Mouse (Mus musculus) Muller cell, postnatal 12 days (primary cell): ENCODE measurements around the gene Schip1.
A peak's percentile ranks its signal among the peaks of the same experiment; 100 is the strongest.

ENCODE experiments used
- DNase-seq: peaks from one replicate; pipeline ENCODE4 v3.0.0-alpha.2; 2015; ENCODE audit errors: inconsistent ontology term

Gene Schip1

DNA sequence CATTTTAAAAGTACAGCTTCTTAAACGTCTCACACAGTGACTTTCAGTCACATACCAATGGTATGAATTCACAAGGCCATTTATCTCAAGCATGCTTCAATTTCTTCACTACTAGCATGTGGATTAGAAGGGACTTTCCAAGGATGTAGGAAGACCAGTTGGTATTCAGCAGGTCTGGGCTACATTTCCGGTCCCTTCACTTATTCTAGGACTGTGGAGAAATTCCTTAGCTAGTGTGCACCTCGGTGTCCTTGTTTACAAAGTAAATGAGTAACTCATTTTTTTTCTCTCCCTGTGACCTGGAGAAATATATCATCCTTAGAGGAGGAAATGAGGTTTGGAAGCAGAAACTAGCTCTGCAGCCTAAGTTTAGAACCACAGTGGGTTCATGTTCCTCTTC, 405.5 kb downstream of the Schip1 start:
- DNase-seq: no peak

DNA sequence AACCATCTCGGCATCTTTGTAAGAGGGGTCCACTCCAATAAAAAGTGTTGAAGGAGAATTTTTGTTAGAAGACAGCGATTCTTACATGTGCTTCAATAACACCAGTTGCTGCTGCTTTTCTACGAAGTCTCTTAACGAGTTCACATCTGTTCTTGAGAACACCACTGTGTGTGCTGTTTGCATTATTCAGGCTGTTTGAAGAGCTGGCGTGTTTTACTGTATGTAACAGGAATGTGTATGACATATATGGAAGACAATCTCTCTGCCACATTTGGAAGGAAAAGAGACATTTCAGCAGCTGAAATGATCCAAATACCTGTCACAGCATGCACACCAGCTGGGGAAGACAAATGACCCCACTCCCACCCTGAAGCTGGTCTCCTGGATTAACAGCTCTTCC, 406.0 kb downstream of the Schip1 start:
- no peak for DNase-seq

DNA sequence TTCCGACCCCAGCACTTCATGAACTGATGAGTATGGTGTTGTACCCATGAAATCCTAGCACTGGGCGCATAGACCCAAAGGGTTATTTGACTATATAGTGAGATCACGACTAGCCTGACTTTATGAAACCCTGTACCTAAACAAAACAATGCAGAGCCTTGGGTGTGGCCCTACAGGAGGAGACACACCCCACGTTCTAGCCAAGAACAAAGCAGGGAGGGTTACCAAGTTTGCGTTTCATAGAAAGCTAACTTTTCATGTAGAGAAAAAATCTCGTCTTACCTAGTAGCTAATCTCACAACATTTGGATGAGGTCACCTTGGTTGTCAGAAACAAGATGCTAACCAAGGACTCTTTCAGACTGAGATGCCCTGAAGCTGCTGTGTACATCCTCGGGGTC, 411.7 kb downstream of the Schip1 start:
- no peak for DNase-seq

DNA sequence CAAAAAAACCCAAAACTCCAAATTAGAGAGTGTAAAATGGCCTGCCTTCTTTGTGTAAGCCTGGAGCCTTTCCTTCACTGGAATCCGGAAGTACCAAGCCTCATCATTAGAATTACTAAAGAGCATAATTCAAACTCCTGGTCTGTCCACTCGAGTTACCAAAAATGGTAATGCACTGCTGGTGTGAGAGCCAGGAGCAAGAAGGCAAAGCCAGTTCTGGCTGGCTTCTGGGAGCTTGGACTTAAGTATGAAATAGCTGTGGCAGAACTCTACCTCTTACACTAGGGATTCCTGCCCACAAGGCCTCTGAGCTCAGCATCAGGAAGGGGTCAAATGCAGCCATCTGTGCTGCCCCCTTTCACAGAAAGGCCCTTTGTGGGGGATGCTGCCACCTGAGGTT, 412.9 kb downstream of the Schip1 start:
- DNase-seq: peak; percentile 39

DNA sequence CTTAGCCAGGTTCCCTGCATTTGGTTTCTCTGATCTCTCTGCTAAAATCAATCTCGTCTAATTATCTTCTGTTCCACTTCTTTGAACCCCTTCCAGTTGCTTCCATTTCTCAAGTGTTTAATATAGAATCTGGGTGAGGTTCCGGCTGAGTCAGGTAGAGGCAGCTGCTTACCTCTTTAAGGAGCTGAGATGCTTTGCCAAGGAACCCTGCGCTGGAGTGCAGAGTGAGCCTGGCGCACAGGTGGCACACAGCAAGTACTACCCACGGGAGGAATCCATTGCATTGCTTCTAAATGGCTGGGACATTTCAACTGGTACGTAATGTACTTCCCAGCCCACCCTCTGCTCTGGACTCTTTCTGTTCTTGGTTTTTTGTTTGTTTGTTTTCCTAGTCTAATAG, 414.7 kb downstream of the Schip1 start:
- no peak for DNase-seq

DNA sequence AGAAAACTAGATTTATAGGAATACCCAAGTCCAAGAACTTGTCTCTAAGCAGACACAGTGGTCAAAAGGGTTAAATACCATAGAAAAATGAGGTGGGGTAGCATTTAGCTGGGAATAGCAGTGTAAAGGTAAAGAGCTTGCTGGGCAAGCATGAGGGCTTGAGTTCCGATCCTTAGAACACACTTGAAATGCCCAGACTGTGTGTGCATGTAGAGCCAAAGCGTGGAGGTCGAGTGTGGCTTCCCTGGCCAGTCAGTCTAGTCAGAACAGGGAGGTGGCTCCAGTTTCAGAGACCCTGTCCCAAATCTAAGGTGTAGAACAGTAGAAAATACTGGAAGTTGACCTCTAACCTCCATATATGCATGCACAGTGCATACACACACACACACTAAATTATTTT, 418.9 kb downstream of the Schip1 start:
- no peak for DNase-seq

DNA sequence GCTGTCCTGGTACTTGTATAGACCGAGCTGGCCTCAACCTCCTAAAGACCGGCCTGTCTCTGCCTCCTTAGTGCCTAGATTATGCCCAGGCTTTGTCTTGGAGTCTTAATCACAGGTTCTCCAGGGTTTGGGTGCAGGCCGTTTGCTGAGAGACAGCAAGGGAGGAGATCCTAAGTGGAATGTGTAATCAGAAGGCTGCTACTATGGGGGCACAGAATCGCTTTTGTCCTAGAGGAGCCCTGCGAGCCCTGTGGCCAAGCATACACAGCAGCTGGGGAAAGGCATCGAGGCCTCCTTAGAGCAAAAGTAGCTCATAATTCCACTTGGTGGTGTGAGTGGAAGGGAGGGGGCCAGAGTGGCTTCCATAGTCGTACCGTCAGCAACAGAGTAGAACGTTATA, 419.4 kb downstream of the Schip1 start:
- no peak for DNase-seq

DNA sequence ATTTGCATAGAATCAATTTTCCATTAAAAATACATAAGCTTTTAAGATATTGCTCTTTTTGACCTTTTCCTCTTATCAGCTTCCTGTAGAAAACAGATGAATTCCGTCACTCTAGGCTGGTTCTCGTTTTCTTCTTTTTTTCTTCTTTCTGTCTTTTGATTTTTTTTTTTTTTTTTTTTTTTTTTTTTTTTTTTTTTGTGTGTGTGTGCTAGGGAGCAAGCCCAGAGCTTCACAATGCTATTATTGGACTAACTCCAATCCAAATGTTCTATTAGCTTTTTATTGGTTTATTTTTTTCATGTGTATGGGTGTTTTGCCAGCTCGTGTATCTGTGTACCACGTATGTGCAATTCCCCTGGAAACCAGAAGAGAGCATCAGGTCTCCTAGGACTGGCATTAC, 420.0 kb downstream of the Schip1 start:
- DNase-seq: no peak

DNA sequence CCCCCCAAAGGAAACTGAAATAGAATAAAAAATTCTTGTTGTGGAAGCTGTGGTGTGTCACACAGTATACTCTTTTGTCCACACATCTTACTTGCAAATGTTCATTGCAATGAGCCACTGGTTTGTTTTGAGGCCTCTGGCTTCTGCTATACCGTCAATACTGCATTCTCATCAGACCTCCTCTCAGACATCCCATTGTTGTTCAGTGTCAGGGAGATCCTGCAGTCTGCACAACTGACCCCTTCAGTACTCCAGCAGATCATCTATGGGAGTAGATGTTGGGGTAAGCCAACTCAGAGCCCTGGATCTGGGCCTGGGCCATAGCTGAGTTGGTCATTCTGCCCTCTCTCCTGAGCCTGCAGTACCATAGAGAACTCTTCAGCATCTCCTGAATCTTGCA, 423.0 kb downstream of the Schip1 start:
- DNase-seq: no peak

DNA sequence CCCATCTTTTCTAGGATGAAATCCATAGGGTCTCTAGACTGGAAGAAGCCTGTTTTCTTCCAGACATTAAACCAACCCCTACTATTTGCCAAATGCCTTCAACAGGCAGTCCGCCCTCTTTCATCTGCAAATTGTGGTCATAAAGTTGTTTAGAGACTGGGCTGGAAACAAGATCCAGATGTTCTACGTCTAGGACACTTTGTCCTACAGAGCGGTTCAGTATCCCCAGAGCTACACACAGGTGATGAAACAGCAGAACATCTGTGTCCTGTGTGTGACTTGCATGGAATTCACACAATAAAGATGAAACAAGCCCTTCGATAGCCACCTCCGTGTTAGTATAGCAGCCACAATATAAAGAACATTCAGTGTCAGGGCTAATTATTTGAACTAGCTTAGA, 423.7 kb downstream of the Schip1 start:
- DNase-seq: no peak

DNA sequence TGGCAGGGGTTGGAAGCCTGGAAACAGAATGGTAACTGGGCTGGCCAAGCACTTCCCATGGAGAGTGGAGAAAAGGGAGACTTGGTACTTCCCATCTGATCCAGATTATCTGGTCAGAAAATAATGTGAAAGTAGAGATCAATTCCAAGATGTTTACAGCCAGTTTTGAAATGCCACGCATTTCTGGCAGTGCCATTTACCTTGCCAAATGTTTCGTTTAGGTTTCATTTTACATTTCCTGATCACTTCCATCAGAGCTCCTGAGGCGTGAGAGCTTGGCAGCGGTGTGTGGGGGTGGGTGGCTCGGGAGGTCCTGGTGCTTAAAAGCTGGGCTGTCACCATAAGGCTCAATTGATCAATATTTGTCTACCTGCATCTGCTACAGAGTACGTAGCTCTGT, 426.9 kb downstream of the Schip1 start:
- DNase-seq: no peak

DNA sequence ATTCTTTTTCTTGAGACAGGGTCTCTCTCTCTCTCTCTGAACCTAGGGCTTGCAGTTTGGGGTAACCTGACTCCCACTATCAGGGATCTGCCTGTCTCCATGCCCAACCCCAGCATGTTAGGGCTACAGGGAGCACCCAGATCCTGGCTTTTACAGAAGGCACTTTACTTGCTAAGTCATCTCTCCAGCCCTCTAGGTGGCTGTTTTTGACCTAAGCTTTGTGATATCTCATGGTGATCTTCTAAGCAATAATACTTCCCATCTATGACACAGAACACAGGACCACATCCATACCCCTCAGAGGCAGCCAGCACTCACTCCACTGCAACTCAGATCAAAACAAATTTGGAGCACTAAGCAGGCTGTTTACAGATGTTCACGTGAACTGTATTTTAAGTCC, 427.5 kb downstream of the Schip1 start:
- no peak for DNase-seq

DNA sequence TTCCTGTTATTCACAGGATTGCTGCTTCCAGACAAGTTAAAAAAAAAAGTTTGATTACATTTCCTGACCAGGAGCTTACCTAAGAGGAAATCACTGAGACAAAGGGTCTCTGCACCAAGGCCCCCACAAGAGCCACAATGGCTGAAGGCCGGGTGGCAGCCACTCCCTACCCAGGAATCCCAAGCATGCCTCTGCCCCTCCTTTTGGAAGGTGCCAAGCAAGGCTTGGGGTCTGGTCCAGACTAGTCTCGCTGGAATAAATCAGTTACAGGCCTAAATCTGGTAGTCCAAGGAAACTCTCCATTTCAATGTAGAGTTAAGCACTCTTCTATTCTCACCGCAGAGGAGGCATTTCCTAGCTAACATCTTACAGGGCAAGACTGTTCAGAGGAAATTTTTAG, 427.9 kb downstream of the Schip1 start:
- peak; percentile 43 for DNase-seq

DNA sequence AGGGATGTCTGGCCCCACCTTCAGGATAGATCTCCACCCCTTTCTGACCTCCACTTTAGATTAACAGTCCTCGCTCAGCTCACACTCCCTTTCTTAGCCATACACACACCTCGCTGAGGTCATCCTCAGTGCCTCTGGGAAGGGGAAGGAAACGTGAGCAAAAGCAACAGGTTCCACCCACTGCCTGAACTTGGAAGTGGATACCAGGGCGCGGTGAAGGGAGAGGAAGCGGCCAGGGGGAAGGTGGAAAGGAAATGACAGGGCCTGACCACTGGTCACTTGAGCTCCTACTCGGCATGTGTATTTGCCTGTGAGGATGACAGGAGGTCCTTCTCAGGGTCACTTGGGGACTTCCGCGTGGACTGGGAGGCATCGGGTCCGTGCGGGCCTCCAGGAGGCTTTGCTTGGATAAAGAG, 428.6 kb downstream of the Schip1 start:
- DNase-seq: peak; percentile 64

DNA sequence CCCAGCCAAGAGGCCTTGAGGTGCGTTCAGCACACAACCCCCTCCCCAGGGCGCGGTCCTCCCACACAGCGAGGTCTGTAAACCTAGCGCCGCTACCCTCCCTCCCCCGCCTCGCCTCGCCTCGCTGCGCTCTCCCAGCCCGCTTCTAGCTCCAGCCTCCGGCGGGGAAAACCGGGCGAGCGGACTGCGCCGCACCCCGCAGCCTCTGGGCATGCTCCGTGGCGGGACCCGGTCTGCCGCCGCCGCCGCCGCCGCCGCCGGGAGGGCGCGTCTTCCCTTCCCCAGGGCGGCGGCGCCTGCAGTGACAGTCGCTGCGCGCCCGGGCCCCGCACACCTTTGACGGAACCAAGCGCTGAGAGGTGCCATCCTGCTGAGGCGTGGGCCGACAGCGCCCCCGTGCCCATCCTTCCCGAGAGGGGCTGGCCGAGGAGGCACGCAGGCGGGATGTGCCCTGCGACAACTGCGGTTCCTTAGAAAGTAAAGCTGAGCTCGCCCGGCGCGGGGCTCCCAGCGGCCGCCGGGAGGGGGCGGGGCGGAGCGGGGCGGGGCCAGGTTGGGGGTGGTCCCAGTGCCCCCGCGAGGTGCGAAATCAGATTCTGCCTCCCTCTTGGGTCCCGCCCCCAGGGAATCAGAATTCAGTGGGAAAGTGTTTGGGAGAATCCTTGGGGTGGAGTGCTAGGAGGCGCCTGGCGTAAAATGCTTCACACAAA, 429.1 kb downstream of the Schip1 start:
- peak; percentile 98 for DNase-seq

DNA sequence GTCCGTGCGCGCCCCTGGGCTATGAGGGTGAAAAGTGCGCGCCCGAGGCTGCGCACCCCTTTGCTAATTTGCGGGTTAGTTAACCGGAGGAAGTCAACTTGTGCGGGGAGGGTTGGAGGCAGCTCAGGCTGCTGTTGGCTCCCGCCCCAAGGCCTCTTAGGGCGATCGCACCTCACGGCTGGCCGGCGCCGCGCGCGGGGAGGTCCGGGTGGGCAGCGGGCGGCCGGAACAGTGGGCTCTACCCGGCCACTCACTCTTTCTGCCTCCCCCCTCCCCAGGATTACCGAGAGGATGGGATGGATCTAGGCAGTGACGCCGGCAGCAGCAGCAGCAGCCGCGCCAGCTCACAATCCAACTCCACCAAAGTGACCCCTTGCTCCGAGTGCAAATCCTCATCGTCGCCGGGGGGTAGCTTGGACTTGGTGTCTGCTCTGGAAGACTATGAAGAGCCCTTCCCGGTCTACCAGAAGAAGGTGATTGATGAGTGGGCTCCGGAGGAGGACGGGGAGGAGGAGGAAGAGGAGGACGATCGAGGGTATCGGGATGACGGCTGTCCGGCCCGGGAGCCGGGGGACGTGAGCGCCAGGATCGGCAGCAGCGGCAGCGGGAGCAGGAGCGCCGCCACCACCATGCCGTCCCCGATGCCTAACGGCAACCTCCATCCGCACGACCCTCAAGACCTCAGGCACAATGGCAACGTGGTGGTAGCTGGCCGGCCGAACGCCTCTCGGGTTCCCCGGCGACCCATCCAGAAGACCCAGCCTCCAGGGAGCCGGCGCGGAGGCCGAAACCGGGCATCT, 429.9 kb downstream of the Schip1 start:
- DNase-seq: peak; percentile 80

DNA sequence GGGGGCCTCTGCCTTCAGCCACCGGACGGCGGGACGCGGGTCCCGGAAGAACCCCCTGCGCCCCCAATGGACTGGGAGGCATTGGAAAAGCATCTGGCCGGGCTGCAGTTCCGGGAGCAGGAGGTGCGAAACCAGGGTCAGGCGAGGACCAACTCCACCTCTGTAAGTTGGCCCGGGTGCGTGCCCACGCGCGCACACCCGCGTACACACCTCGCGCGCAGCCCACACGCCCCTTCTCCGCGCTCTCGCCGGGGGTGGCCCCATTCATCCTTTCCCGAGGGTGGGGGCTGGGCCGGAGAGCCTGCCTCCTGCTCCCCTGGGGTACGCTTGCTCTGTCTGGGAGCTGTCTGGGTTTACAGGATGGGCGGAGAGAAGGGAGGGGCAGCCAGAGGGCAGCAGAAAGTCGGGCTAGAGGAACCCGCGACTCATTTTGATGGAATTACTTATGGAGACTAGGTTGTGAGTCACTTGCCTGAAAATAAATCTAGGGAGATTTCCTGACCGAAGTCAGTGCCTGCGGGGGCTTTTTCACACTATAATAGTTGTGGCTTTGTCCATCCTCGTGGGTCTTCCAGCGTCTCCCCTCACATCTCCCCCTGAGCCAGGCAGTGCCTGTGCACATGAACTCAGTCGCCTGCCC, 430.6 kb downstream of the Schip1 start:
- DNase-seq: peak; percentile 91

DNA sequence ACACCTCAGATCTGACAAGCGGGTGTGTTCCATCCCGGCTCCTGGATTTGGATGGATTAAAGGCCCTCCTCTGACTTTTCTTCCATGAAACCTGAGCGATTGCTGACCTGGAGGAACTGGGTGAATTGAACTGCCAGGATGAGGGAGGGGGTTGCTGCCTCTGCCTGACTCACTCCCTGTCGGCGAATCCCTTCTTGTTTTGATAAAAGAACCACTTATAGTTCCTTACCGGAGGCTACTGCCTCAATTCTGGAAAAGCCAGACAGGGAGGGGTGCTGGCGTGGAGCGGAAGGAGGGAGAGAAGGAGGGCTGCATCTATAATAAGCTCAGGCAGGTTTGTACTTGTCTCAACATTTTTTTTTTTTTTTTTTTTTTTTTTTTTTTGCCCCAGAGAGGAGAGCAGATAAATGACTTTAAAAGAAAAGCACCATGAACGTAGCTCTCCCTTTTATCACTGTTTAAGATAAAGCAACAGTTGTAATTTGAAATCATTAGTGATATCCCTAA, 431.2 kb downstream of the Schip1 start:
- no peak for DNase-seq

DNA sequence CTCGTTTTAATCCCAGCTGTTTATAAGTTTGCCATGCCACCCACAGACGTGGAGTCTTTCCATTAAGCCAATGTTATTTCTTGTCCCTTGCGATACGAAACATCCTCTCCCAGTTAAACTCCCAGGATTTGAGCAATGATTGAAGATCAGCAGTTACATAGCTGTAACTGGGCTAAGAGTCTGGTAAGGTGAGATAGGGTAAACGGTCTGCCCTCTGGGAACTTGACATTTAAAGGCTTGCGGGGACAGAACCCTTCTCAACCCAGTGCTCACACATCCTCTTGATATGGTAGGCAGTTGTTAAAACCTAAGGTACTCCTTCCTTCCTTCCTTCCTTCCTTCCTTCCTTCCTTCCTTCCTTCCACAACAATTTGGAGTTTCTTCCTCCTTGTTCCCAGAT, 431.9 kb downstream of the Schip1 start:
- DNase-seq: no peak

DNA sequence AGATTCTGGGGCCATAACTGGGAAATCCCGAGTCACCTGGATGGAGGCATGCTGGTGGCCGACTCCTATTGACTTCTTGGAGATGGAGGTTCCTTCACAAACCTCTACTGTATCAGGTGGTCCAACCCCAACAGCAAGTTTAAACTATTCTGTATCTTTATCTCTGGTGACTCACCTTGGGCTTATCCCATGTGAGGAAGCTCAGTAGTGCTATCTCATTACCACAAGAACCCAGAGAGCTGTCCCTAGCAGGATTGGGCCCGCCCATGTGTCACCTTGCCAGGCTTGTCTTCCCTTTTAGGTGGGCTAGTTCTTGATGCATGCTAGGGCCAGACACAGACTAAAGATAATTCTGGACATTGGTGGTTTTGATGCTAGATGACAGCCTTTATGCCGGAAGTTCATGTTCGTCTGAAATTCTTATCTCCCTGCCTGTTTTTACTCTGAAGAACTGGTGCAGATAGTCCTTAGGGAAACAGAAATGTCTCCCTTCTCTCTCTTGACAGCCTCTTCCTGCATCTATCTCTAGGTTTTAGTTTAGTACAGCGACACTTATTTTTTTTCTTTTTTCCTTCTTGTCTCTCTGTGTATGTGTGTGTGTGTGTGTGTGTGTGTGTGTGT, 435.0 kb downstream of the Schip1 start:
- DNase-seq: no peak

DNA sequence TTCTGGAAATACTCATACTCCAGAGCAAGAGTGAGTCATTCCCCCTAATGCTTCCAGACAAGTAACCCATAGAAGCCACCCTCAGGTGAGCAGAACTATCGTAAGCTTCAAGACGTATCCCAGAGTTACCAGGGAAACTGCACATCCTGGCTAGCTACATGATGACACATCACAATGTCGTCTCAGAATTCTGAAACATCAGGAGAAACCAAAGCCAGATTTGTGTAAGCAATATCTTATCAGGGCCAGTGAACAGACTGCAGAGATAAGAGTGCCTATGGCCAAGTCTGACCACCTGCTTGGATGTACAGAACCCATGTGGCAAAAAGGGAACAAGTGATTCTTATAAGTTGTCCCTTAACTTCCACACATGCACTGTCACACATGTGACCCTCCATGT, 440.2 kb downstream of the Schip1 start:
- no peak for DNase-seq

DNA sequence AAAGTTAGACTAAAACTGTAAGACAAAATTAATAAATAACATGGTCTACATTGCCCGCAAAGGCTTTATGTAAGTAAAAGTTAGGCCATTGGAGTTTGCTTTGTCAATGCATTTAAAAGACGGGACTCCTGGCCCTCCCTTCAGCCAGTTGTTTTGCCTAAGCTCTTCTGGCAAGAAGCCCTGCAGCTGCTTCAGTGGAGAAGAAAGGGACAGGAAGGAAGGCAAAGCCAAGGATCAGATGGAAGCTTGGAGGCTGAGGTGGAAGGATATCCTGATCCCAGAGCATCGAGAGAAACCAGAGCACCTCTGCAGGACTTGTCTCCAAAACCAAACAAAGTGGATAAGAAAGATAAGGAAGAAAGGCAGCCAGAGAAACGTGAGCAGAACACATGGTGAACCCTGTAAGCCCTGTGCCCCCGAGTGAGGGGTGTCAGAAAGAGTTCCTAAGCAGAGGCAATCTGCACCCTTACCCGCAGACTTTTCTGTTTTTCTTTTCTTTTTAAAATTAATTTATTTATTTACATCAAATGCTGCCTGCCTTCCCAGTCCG, 442.2 kb downstream of the Schip1 start:
- DNase-seq: no peak
